Mouse (Mus musculus): Measurements from ENCODE around the gene Kcnma1.

DNA sequence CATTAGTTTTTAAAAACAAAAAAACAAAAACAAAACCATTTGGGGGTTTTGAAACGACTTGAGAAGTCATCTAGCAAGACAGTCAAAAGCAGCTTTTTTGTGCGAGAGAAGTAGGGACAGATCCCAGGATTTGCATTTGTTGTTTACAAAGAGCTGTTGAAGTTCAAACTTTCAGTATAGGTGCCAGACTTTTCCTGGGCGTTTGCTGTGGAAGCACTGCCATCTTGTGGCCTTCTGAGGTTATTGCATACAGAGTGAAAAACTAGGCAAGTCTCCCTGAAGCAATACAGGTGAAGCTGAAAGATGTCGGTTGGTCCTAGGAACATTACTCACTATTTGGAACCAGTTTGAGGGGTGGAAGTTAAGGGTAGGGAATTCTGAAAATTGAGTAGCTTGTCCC is 484.6 kb downstream of the Kcnma1 start:
- TF ChIP-seq POLR2AphosphoS5 (IDR thresholded peaks at IDR 0.05; ENCODE audit: borderline replicate concordance, low read depth, low read length), result no peak
- no peak for TF ChIP-seq POLR2A (IDR thresholded peaks at IDR 0.05; ENCODE audit: control insufficient read depth in 1 of 2, insufficient read depth in 1 of 2, low read depth in 1 of 2, low read length in 2 of 2, poor library complexity in 1 of 2)
- TF ChIP-seq ZKSCAN1 (IDR thresholded peaks at IDR 0.05; ENCODE audit: low read depth, low read length), result no peak
- TF ChIP-seq CTCF (IDR thresholded peaks at IDR 0.05 in 2 of 3, conservative IDR thresholded peaks at IDR 0.05 in 1 of 3; ENCODE audit: control insufficient read depth in 1 of 3, insufficient read depth in 1 of 3, low read depth in 2 of 3, low read length in 3 of 3, poor library complexity in 1 of 3, severe bottlenecking in 1 of 3), result peak; percentile 70 to 79 (median 73)
- TF ChIP-seq ETS1 (IDR thresholded peaks at IDR 0.05; ENCODE audit: low read depth, low read length), result no peak
- TF ChIP-seq CHD1 (IDR thresholded peaks at IDR 0.05; ENCODE audit: low read depth, low read length), result no peak
- no peak for TF ChIP-seq HCFC1 (IDR thresholded peaks at IDR 0.05; ENCODE audit: low read depth, low read length)
- TF ChIP-seq NELFE (IDR thresholded peaks at IDR 0.05; ENCODE audit: low read depth, low read length), result no peak
- TF ChIP-seq SMC3 (IDR thresholded peaks at IDR 0.05; ENCODE audit: low read depth, low read length), result peak; percentile 65
- no peak for TF ChIP-seq SIN3A (IDR thresholded peaks at IDR 0.05; ENCODE audit: low read length)
- TF ChIP-seq MAX (IDR thresholded peaks at IDR 0.05; ENCODE audit: low read length), result no peak
- no peak for TF ChIP-seq USF1 (IDR thresholded peaks at IDR 0.05; ENCODE audit: low read depth, low read length)
- no peak for TF ChIP-seq TAL1 (IDR thresholded peaks at IDR 0.05; ENCODE audit: low read length)

Data from MEL (cell line).